Mouse (Mus musculus) heart, embryonic 16.5 days (tissue): ENCODE measurements around the gene Atp1a2. TPM values are rescaled to one million over a fixed set of nuclear protein-coding genes. Genes with fewer than 3 reads are reported as not detected.

Source experiments
- ATAC-seq: fragments of 200-750 bp; cut with Nextera tagmentation; replicated peaks from 2 replicates; pipeline ENCODE4 v1.8.0; 2017; ENCODE audit warnings: moderate number of reproducible peaks; ENCODE audit not compliant: insufficient read depth, low FRiP score; ENCODE audit errors: extremely low read depth
- H3K27ac ChIP-seq: fragments of 300-500 bp; sonication (generic); 2 replicates; pipeline ENCODE4 v1.5.1; 2014; ENCODE audit warnings: mild to moderate bottlenecking, low read length, control low read depth, moderate library complexity
- H3K27me3 ChIP-seq: fragments of 300-500 bp; sonication (generic); 2 replicates; pipeline ENCODE4 v1.6.1; 2014; ENCODE audit warnings: low read length, mixed read lengths; ENCODE audit not compliant: control insufficient read depth, insufficient read depth
- H3K36me3 ChIP-seq: fragments of 300-500 bp; sonication (generic); 2 replicates; pipeline ENCODE4 v1.6.1; 2014; ENCODE audit not compliant: control insufficient read depth, insufficient read depth
- H3K4me1 ChIP-seq: fragments of 300-500 bp; sonication (generic); 2 replicates; pipeline ENCODE4 v1.6.1; 2014; ENCODE audit warnings: low read length, mixed read lengths; ENCODE audit not compliant: control insufficient read depth, insufficient read depth
- H3K4me2 ChIP-seq: fragments of 300-500 bp; sonication (generic); 2 replicates; pipeline ENCODE4 v1.6.1; 2014; ENCODE audit warnings: low read depth, mild to moderate bottlenecking, control low read depth, low read length
- H3K4me3 ChIP-seq: fragments of 300-500 bp; sonication (generic); 2 replicates; pipeline ENCODE4 v1.5.1; 2014; ENCODE audit warnings: mild to moderate bottlenecking, control low read depth, low read length
- H3K9ac ChIP-seq: fragments of 300-500 bp; sonication (generic); 2 replicates; pipeline ENCODE4 v1.6.1; 2014; ENCODE audit warnings: low read length, control low read depth
- H3K9me3 ChIP-seq: fragments of 300-500 bp; sonication (generic); replicated peaks from 2 replicates; pipeline ENCODE4 v1.6.1; 2016; ENCODE audit warnings: low read length; ENCODE audit not compliant: control insufficient read depth
- WGBS: fragments of 180-500 bp; shearing (Covaris S2); extraction: QIAGEN DNeasy Blood & Tissue Kit; methylation state at CpG from one replicate; pipeline ENCODE4 v1.1.7; 2014; 5-methylcytosine and 5-hydroxymethylcytosine counted together
- polyA plus RNA-seq: library from polyadenylated mRNA; unstranded; fragments of >200 nt; fragmentation: Nextera tagmentation; extraction: Ambion mirVana; gene quantifications from 2 replicates; pipeline ENCODE4 v1.2.1, GENCODE M21; 2015

Gene Atp1a2
- polyA plus RNA-seq, 1 experiment from 2014 or later: 18.7 TPM

DNA sequence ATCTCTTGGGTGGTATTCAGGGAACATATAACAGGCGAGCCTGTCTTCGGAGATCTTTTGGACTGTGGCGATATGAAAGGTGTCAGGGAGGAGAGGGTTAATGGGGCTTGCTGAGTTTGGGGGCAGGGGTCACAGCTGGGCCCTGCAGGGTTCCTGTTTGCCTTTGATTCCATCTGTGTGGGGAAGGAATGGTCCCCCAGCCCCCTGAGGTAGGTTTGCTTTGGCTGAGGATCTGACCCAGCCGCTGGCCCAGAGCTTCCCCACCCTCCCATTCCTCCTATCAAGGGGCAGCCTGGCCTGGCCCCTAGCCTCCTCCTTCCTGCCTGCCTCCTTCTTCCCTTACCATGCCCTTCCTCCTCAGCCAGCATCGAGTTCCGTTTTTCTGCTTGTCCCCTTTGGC lies 5.0 kb upstream of the Atp1a2 start:
- peaks cover 19% of the 10 kb centered on the region for H3K4me1 ChIP-seq
- no peaks in the 10 kb centered on the region for H3K27me3 ChIP-seq
- WGBS: 45% methylated on average over 6 of the region's 6 CpGs
- no peak overlapping the region for H3K4me3 ChIP-seq
- no peaks in the 10 kb centered on the region for H3K36me3 ChIP-seq
- ATAC-seq: no peak
- no peak overlapping the region for H3K9ac ChIP-seq
- H3K27ac ChIP-seq: no peak overlapping the region
- H3K4me2 ChIP-seq: no peak overlapping the region
- H3K9me3 ChIP-seq: no peaks in the 10 kb centered on the region

GRCm38 (mm10) chr1:172302311-172302710 lies 4.4 kb upstream of the Atp1a2 start:
- ATAC-seq: no peak
- WGBS: 66% methylated on average over 3 of the region's 3 CpGs
- Histone ChIP-seq H3K27ac (no peak overlapping the region), H3K4me3 (no peak overlapping the region), H3K4me1 (peaks cover 19% of the 10 kb centered on the region), H3K9ac (no peak overlapping the region), H3K4me2 (no peak overlapping the region), H3K36me3 (no peaks in the 10 kb centered on the region), H3K27me3 (no peaks in the 10 kb centered on the region), H3K9me3 (no peaks in the 10 kb centered on the region)

DNA sequence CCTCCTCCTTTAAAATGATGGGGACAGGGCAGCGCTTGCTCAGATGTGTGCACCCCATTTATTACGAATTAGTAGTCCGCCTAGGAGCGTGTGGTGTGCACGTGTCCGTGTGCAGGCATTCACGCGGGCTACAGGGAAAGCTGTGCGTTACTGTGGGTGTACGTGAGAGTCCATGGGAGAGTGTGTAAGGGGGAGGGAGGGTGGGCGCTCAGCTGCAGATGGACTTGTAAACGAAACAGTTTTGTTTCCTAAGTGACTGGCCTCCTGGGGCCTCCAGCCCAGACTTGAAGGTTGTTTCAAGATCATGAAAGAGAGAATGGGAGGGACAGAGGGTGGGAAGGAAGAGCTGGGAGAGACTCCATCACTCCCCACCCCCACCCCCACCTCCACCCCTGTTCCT lies 3.3 kb upstream of the Atp1a2 start:
- Histone ChIP-seq H3K9me3 (no peaks in the 10 kb centered on the region), H3K4me2 (no peak overlapping the region), H3K4me3 (no peak overlapping the region), H3K27me3 (no peaks in the 10 kb centered on the region), H3K27ac (no peak overlapping the region), H3K36me3 (no peaks in the 10 kb centered on the region), H3K4me1 (peaks cover 28% of the 10 kb centered on the region), H3K9ac (no peak overlapping the region)
- WGBS: 58% methylated on average over 12 of the region's 12 CpGs
- no peak for ATAC-seq

- no peaks in the 10 kb centered on the region for H3K9me3 ChIP-seq
- WGBS: 54% methylated on average over 5 of the region's 5 CpGs
- no peak for ATAC-seq
- H3K4me2 ChIP-seq: no peak overlapping the region
- H3K4me3 ChIP-seq: no peak overlapping the region
- no peaks in the 10 kb centered on the region for H3K27me3 ChIP-seq
- no peaks in the 10 kb centered on the region for H3K36me3 ChIP-seq
- peak overlapping the region; percentile 60 for H3K27ac ChIP-seq
- H3K4me1 ChIP-seq: peaks cover 36% of the 10 kb centered on the region
- no peak overlapping the region; the same call in 1 of the 2 replicates for H3K9ac ChIP-seq
These were observed 2.4 kb upstream of the Atp1a2 start for GRCm38 (mm10) chr1:172300247-172300646.

DNA sequence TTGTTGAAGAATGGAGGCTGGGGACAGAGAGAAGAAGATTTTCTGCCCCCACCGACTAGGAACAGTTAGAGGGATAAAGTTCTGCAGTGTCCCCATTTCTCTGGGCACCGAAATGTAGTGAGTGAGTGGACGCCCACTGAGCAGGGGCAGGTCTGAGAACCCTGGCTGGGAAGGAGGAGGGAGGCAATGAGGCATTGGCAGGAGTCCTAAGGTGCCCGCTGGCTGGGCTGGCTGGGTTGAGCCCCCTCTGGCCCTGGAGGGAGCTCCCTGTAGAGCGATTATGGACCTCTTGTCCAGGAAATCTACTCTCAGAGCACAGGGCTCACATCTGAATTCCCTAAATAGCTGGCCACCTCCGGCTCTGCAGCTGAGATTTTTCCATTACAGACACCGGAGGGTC lies 1.7 kb upstream of the Atp1a2 start:
- ATAC-seq: no peak
- H3K27ac ChIP-seq: peak overlapping the region; percentile 60
- H3K4me2 ChIP-seq: no peak overlapping the region
- H3K9ac ChIP-seq: 0 out of 2 replicates have a peak overlapping the region, but pooled peaks have one; percentile 8
- no peaks in the 10 kb centered on the region for H3K36me3 ChIP-seq
- 47% methylated on average over 7 of the region's 7 CpGs for WGBS
- H3K4me1 ChIP-seq: peaks cover 37% of the 10 kb centered on the region
- H3K9me3 ChIP-seq: no peaks in the 10 kb centered on the region
- H3K4me3 ChIP-seq: no peak overlapping the region
- H3K27me3 ChIP-seq: no peaks in the 10 kb centered on the region

GRCm38 (mm10) chr1:172296816-172297510 lies 901 bp downstream of the Atp1a2 start:
- H3K4me3 ChIP-seq: peak overlapping the region; percentile 53
- H3K27me3 ChIP-seq: no peaks in the 10 kb centered on the region
- H3K4me1 ChIP-seq: peaks cover 37% of the 10 kb centered on the region
- peak; percentile 9; the same call in 1 of the 2 replicates for ATAC-seq
- peaks cover 3% of the 10 kb centered on the region; the same call in 1 of the 2 replicates for H3K36me3 ChIP-seq
- peak overlapping the region; percentile 68 for H3K4me2 ChIP-seq
- WGBS: 61% methylated on average over 6 of the region's 6 CpGs
- H3K9ac ChIP-seq: peak overlapping the region; percentile 73
- peak overlapping the region; percentile 90 for H3K27ac ChIP-seq
- H3K9me3 ChIP-seq: no peaks in the 10 kb centered on the region

GRCm38 (mm10) chr1:172295751-172296197 lies 2.1 kb downstream of the Atp1a2 start:
- Histone ChIP-seq H3K4me3 (peak overlapping the region; percentile 53), H3K4me1 (peaks cover 33% of the 10 kb centered on the region), H3K27ac (peak overlapping the region; percentile 90), H3K9me3 (no peaks in the 10 kb centered on the region), H3K36me3 (peaks cover 7% of the 10 kb centered on the region; the same call in 1 of the 2 replicates), H3K4me2 (peak overlapping the region; percentile 68), H3K9ac (peak overlapping the region; percentile 39), H3K27me3 (no peaks in the 10 kb centered on the region)
- 46% methylated on average over 4 of the region's 4 CpGs for WGBS
- ATAC-seq: no peak

GRCm38 (mm10) chr1:172293449-172293848 lies 4.4 kb downstream of the Atp1a2 start:
- WGBS: 88% methylated on average over 11 of the region's 11 CpGs
- no peak for ATAC-seq

DNA sequence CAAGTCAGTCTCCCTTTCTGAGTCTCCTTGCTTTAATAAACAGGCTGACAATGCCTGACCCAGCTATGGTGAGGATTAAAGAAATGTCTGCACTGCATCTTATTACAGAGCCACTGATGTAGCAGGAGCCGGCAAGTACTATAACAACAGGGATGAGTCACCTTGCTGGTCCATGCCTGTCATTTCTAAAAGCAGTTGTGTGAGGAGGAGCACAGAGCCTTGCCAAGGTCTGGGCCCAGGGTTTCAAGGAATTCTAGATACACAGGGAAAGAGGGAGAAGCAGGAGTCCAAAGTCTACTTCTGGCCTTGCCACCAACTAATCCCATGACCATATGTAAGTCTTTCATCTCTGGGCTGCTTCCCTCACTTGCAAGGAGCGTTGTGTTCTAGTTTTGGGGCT lies 5.0 kb downstream of the Atp1a2 start:
- ATAC-seq: no peak
- Histone ChIP-seq H3K27me3 (no peaks in the 10 kb centered on the region), H3K9me3 (no peaks in the 10 kb centered on the region), H3K9ac (no peak overlapping the region), H3K4me2 (no peak overlapping the region), H3K4me3 (no peak overlapping the region), H3K27ac (no peak overlapping the region), H3K36me3 (peaks cover 24% of the 10 kb centered on the region), H3K4me1 (peaks cover 18% of the 10 kb centered on the region)
- 82% methylated on average over 2 of the region's 2 CpGs for WGBS

More at GRCm38 (mm10) chr1:172293449-172293848, 4.4 kb downstream of the Atp1a2 start:
- no peak overlapping the region for H3K9ac ChIP-seq
- H3K27ac ChIP-seq: no peak overlapping the region
- peaks cover 24% of the 10 kb centered on the region for H3K36me3 ChIP-seq
- H3K4me1 ChIP-seq: peaks cover 22% of the 10 kb centered on the region
- no peak overlapping the region for H3K4me3 ChIP-seq
- H3K9me3 ChIP-seq: no peaks in the 10 kb centered on the region
- H3K4me2 ChIP-seq: no peak overlapping the region
- no peaks in the 10 kb centered on the region for H3K27me3 ChIP-seq
